Mouse (Mus musculus): Measurements from ENCODE around the gene Atp13a2.

Atp13a2 gene

DNA sequence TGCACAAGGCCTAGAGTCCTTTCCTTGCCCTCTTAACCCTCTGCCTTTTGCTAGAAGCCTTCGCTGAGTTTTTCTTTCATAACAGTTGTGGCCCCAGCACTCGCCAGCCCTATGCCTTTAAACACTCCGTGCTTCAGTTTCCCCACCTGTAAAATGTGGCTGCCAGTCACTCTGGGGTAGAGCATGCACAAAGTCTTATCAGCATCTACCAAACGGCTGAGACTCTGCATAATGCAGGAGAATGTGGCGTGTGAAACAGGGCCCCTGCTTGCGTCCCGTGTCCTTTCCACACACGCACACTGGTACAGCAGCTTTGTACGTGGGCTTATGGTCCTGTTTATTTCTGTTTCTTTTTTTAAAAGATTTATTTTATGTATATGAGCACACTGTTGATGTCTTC is 10.1 kb downstream of the Atp13a2 start:
- DNase-seq (ENCODE audit: low read depth, low spot score) = no peak

GRCm38 (mm10) chr4:141005983-141006382 is 19.3 kb downstream of the Atp13a2 start:
- DNase-seq (ENCODE audit: low read depth, low spot score) = no peak

- peak; percentile 67 for DNase-seq (ENCODE audit: low read depth, low spot score)
These were observed 21.4 kb downstream of the Atp13a2 start for GRCm38 (mm10) chr4:141008028-141008427.

- DNase-seq (ENCODE audit: low read depth, low spot score) = no peak
These were observed 23.4 kb downstream of the Atp13a2 start, which contains the start of gene Mfap2 for GRCm38 (mm10) chr4:141010118-141010517. TSS of gene Mfap2 (plus strand) at chr4:141010418.

DNA sequence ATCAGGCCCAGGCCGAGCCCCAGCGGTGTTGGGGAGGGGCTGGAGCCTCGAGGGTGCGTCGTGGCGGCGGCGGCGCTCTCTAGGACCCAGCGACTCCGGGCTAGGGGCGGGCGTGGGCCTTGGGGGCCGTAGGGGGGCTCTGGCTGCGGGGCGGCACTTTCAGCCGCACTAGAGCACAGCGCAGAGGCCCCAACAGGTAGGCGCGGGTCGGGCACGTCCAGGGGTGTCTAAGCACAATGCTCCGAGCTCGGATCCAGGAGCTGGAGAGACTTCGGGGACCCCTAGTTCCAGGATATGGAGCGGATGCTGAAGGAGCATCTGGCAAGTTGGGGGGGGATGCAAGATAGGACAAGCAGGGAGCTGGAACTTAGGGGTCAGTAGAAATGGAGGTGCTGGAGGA is 23.9 kb downstream of the Atp13a2 start:
- DNase-seq (ENCODE audit: low read depth, low spot score) = no peak

- peak; percentile 81 for DNase-seq (ENCODE audit: low read depth, low spot score)
These were observed 24.3 kb downstream of the Atp13a2 start for GRCm38 (mm10) chr4:141010941-141011429.

DNA sequence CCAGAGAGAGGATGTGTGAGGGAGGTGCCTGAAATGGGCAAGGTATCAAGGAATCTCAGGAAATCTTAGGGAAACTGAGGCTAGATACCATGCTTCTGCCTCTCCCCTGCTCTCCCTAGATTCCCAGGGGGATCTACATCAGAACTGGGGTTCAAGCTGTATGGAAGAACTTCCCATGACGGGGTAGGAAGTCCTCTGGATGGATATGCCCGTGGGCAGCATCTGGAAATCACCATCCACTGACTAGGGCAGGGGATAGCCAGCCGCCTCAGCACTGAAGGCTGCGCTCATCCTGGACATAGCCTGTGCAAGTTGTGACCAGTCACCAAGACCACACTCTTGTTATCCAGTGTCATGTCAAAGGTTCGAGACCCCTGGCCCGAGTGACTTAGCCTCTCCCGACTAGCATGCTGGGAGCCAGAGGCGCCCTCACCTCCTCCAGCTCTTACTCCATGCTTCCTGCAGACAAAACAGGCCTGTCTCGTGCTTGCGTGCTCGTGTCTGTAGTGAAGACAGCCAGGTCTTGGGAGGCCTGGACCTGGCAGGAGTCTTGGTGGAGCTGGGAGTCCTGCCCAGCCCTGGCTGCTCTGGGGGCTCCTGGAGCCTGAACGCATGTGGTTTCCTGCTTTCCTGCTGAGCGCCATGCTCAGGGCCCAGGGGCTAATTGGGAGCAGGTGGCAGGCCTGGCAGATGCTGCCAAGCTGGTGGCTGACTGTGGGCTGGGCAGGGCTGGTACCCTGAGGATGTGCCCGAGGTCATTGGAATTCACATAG is 25.1 kb downstream of the Atp13a2 start:
- DNase-seq (ENCODE audit: low read depth, low spot score) = peak; percentile 73

- DNase-seq (ENCODE audit: low read depth, low spot score) = no peak
These were observed 25.9 kb downstream of the Atp13a2 start for GRCm38 (mm10) chr4:141012558-141012957.

DNA sequence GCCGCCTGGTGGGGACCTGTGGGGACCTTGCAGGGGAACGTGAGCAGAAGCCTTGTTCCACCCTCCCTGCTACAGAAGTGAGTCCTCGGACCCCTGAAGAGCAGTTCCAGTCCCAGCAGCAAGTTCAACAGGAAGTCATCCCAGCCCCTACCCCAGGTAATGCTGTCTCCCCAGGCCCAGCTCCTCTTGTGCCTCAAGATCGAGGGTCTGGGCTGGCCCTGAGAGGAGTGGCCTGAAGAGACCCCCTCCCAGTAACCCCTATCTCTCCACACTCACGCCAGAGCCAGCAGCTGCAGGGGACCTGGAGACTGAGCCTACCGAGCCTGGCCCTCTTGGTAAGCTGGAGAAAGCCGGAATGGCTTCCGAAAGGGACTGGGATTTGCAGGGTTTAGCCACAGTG is 27.4 kb downstream of the Atp13a2 start:
- no peak for DNase-seq (ENCODE audit: low read depth, low spot score)

- no peak for DNase-seq (ENCODE audit: low read depth, low spot score)
These were observed 28.2 kb downstream of the Atp13a2 start for GRCm38 (mm10) chr4:141014856-141015255.

DNA sequence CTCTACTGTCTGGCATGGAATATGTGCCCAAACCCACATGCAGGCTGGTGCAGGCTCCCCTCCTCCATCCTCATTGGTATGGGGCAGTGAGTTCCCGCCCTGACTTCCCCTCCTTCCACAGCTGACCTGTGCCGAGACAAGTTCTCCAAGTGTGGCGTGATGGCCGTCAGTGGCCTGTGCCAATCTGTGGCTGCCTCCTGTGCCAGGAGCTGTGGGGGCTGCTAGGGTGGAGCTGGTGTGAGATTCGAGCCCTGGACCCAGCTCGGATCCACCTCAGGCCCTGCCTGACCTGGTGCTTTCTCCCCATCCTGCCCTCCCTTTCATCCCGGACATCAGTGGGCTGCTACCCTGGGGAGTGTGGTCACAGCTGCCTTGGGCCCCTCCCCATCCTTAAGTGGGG is 28.7 kb downstream of the Atp13a2 start:
- no peak for DNase-seq (ENCODE audit: low read depth, low spot score)

- no peak for DNase-seq (ENCODE audit: low read depth, low spot score)
These were observed 29.6 kb downstream of the Atp13a2 start for GRCm38 (mm10) chr4:141016311-141016710.

- DNase-seq (ENCODE audit: low read depth, low spot score) = no peak
These were observed 31.2 kb downstream of the Atp13a2 start for GRCm38 (mm10) chr4:141017657-141018436.

DNA sequence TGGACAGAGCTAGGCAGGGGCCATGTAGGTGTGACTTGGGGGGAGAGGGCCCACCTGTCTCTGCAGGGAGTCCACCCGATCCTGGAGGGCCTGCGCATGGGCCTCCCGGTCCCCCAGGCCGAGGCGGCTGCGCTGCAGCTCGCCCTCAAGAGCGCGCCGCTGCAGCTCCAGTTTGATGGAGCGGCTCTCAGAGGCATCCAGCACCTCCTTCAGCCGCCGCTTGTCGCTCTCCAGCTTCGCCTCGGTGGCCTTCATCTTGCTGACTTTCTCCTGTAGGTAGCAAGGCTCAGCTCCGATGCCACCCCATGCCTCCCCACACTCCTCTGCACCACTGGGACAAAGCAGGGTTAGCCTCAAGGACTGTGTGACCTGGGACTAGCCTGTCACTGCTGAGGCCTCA is 33.5 kb downstream of the Atp13a2 start:
- no peak for DNase-seq (ENCODE audit: low read depth, low spot score)

GRCm38 (mm10) chr4:141020811-141021613 is 34.3 kb downstream of the Atp13a2 start:
- no peak for DNase-seq (ENCODE audit: low read depth, low spot score)

DNA sequence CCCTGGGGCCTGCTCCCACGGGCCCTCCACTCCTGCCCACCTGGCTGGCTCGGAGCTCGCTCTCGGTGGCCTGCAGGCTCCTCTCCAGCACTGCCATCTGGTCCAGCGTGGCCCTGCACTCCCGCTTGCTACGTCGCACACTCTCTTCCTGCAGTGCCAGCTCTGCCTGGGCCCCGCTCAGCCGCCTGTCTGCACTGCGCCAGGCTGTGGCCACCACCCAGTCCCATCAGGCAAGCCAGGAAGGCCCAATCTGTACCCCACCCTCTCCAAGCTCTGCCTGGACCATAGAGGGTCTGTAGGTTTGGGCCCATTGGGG is 34.9 kb downstream of the Atp13a2 start:
- no peak for DNase-seq (ENCODE audit: low read depth, low spot score)

DNA sequence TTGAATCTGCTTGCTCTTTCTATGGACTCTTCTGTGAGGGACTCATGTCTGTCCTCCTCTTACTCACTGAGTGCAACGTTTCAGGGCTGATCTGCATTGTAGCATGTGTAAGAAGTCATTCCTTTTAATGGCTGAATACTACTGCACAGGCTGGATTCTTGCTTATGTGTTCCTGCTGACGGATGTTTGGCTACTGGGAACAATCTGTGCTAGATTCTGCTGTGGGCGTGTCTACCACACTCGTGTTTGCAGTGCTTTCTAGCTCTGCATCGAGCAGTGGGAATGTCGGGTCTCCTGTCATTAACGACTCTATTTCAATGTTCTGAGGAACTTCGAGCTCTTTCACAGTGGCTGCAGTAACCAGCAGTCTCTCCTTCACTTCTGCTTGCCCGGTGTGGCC is 37.4 kb downstream of the Atp13a2 start:
- no peak for DNase-seq (ENCODE audit: low read depth, low spot score)

DNA sequence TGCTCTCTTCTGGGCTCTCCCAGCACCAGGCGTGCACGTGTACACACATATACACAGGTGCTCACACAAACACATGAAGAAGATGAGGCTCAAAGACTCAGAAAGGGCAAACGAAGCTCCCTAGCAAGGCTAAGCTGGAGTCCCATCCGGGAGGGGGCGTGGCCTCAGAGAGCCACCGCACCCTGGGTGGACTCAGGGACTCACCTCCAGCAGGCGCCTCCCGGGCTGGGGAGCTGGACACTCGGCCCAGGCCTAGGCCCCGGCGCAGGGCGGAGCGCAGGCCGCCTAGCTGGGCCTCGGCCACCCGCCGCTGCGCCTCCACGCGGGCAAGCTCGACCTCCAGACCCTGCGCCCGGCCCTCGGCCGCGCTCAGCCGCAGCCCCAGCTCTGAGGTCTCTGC is 38.3 kb downstream of the Atp13a2 start:
- DNase-seq (ENCODE audit: low read depth, low spot score) = no peak

DNA sequence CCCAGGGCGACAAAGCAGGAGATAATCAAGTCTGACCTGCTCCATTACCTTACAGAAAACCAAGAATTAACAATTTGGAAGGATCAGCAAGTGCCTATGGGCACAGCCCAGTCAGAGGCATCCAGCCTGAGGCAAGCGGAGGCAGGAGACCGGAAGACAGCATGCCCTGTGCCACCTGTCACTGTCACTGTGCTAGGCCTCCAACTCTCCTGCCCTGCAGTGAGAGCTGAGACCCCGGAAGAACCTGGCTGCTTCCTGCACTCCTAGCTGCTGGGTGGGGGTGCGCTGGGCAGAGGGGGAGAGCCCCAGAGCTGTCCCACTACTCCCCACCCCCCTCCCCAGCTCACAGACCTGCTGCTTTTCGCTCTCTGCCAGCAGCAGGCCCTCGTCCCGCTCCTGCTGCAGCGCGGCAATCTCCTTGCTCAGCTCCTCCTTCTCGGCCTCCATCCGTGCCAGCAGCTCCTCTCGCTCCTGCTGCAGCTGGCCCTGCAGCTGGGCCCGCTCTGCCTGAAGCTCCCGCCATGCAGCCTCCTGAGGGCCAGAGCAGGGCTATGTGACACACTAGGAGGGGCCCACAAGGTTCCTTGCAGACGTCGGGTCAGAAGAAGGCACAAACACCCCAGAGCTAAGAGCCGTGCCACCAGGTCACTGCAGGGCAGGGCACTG is 44.0 kb downstream of the Atp13a2 start:
- DNase-seq (ENCODE audit: low read depth, low spot score) = no peak

- peak; percentile 81 for DNase-seq (ENCODE audit: low read depth, low spot score)
These were observed 45.1 kb downstream of the Atp13a2 start for GRCm38 (mm10) chr4:141031733-141032132.
